Mouse (Mus musculus) hindbrain, postnatal 0 days (tissue): ENCODE measurements around the gene Elmo1. TPM values are rescaled to one million over a fixed set of nuclear protein-coding genes. Genes with fewer than 3 reads are reported as not detected.
A peak's percentile ranks its signal among the peaks of the same experiment; 100 is the strongest.

Experiments
- ATAC-seq: fragments of 200-750 bp; cut with Nextera tagmentation; 2 replicates; pipeline ENCODE4 v1.8.0; 2017; ENCODE audit warnings: mild to moderate bottlenecking, moderate TSS enrichment, moderate library complexity
- DNase-seq: peaks from one replicate; pipeline ENCODE4 v3.0.0-alpha.2; 2015; ENCODE audit warnings: low spot score
- H3K27ac ChIP-seq: fragments of 300-500 bp; sonication (generic); 2 replicates; pipeline ENCODE4 v1.5.1; 2014; ENCODE audit warnings: mild to moderate bottlenecking
- H3K27me3 ChIP-seq: fragments of 300-500 bp; sonication (generic); 2 replicates; pipeline ENCODE4 v1.6.1; 2014; ENCODE audit warnings: low read length, mixed read lengths; ENCODE audit not compliant: insufficient read depth
- H3K36me3 ChIP-seq: fragments of 300-500 bp; sonication (generic); 2 replicates; pipeline ENCODE4 v1.6.1; 2014; ENCODE audit warnings: low read length, mixed read lengths; ENCODE audit not compliant: insufficient read depth
- H3K4me1 ChIP-seq: fragments of 300-500 bp; sonication (generic); 2 replicates; pipeline ENCODE4 v1.6.1; 2014; ENCODE audit warnings: antibody characterized with exemption, low read length, mixed read lengths; ENCODE audit not compliant: insufficient read depth
- H3K4me2 ChIP-seq: fragments of 300-500 bp; sonication (generic); 2 replicates; pipeline ENCODE4 v1.6.1; 2014; ENCODE audit warnings: low read depth, mild to moderate bottlenecking, low read length, moderate library complexity, mixed read lengths
- H3K4me3 ChIP-seq: fragments of 300-500 bp; sonication (generic); 2 replicates; pipeline ENCODE4 v1.5.1; 2014; ENCODE audit warnings: low read length
- H3K9ac ChIP-seq: fragments of 300-500 bp; sonication (generic); replicated peaks from 2 replicates; pipeline ENCODE4 v1.6.1; 2014; ENCODE audit warnings: mild to moderate bottlenecking, low read length, moderate library complexity, mixed read lengths
- H3K9me3 ChIP-seq: fragments of 300-500 bp; sonication (generic); 2 replicates; pipeline ENCODE4 v1.6.1; 2016; ENCODE audit warnings: low read length, mixed read lengths
- CTCF ChIP-seq: IDR thresholded peaks from 2 replicates; pipeline ENCODE4 v1.5.1; 2016; ENCODE audit warnings: antibody characterized with exemption, control low read depth, low read depth
- WGBS: fragments of 180-500 bp; shearing (Covaris S2); extraction: QIAGEN DNeasy Blood & Tissue Kit; methylation state at CpG from one replicate; pipeline ENCODE4 v1.1.7; 2014; 5-methylcytosine and 5-hydroxymethylcytosine counted together
- polyA plus RNA-seq: library from polyadenylated mRNA; unstranded; fragments of >200 nt; fragmentation: Nextera tagmentation; extraction: Ambion mirVana; gene quantifications from 2 replicates; pipeline ENCODE4 v1.2.1, GENCODE M21; 2015
- total RNA-seq: library from RNA; depleted of rRNA; stranded (reverse); fragments of >200 nt; gene quantifications from 2 replicates; pipeline ENCODE4 v1.2.3, GENCODE M21; 2014

The Elmo1 gene
- total and polyA plus RNA-seq, 2 experiments from 2014 or later: 35.8 to 37.5 TPM

- Histone ChIP-seq H3K4me1 (no peaks in the 10 kb centered on the region), H3K4me2 (no peak overlapping the region), H3K36me3 (no peaks in the 10 kb centered on the region), H3K27ac (no peak overlapping the region), H3K27me3 (no peaks in the 10 kb centered on the region), H3K9ac (no peak overlapping the region), H3K4me3 (no peak overlapping the region), H3K9me3 (no peaks in the 10 kb centered on the region)
- ATAC-seq (no peak), DNase-seq (no peak)
- WGBS: 68% methylated on average over 4 of the region's 4 CpGs
- TF ChIP-seq CTCF: no peak
These were observed 244.9 kb downstream of the Elmo1 start for GRCm38 (mm10) chr13:20335051-20335888.

DNA sequence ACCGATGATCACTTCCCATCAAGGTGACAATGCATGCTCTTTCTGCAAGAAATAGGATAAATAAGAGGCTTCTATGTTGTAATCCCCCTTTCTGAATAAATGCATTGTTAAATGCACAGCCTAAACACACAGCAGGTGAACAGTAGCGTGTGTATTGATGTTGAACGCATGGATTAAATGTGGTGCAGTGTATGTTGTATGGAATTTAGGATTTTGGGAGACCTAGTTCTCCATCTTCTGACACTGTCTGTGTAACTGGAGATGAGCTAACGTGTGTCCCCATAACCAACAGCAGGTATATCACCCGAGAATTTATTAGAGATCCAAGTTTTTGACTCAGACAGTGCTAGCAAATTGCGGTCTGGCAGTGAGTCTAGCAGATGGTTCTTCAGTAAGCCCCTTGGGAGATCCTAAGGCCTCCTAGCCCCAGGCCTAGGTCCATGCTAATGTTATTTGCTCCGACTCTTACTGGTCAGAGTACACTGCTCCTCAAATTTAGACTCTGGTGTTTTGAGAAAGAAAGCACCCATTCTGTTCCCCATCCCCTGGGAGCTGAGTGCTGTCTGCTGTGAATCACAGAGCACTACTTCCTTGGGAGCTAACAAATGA is 245.6 kb downstream of the Elmo1 start:
- Histone ChIP-seq H3K9me3 (no peaks in the 10 kb centered on the region), H3K4me1 (no peaks in the 10 kb centered on the region), H3K27me3 (no peaks in the 10 kb centered on the region), H3K27ac (no peak overlapping the region), H3K36me3 (no peaks in the 10 kb centered on the region), H3K4me2 (no peak overlapping the region), H3K9ac (no peak overlapping the region), H3K4me3 (no peak overlapping the region)
- WGBS: 65% methylated on average over 7 of the region's 7 CpGs
- no peak for TF ChIP-seq CTCF
- DNase-seq (no peak), ATAC-seq (no peak)

DNA sequence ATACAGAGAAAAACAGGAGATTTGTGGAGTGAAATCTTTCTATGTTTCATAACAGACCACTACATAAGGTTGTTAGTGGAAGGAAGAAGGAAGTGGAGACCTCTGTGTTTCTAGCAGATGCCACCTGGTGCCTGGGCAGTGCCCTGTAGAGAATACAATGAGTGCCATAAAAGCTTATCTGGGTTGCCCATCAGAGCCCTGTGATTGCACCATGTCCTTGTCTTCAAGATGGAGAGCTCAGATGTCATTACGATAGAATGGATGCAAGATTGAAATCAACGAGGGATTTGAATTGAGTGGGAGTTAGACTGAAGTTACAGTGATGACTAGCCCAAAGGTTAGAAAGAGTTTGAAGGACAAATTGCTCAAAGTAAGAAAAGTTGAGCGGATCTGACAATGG is 252.5 kb downstream of the Elmo1 start:
- Histone ChIP-seq H3K27ac (no peak overlapping the region), H3K9me3 (no peaks in the 10 kb centered on the region), H3K4me3 (no peak overlapping the region), H3K4me1 (no peaks in the 10 kb centered on the region), H3K27me3 (no peaks in the 10 kb centered on the region), H3K9ac (no peak overlapping the region), H3K4me2 (no peak overlapping the region), H3K36me3 (no peaks in the 10 kb centered on the region)
- ATAC-seq: no peak
- no peak for DNase-seq
- WGBS: 92% methylated on average over 3 of the region's 3 CpGs
- no peak for TF ChIP-seq CTCF

DNA sequence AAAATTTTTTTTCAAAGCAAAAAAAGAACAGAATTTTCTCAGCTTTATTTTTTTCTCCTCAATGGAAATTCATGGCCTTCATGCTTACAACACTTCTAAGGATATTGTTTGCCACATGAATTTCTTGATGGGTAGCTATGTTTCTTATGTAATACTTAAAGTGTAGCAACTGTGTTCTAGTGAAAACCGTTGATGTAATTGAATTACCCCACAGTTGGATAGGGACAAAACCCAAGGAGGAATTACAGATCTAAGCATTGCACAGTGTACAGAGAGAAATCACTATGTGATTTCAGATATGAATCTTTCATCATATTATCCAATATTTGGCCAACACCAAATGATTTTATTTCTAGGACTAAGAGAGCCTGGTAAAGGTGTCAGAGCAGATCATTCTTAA is 259.4 kb downstream of the Elmo1 start:
- no peak for ATAC-seq
- Histone ChIP-seq H3K4me1 (no peaks in the 10 kb centered on the region; the same call in 1 of the 2 replicates), H3K9ac (no peak overlapping the region), H3K4me3 (no peak overlapping the region), H3K27me3 (no peaks in the 10 kb centered on the region), H3K9me3 (no peaks in the 10 kb centered on the region), H3K36me3 (no peaks in the 10 kb centered on the region), H3K4me2 (no peak overlapping the region), H3K27ac (no peak overlapping the region)
- no peak for DNase-seq
- 60% methylated on average over 1 of the region's 1 CpGs for WGBS
- TF ChIP-seq CTCF: no peak

DNA sequence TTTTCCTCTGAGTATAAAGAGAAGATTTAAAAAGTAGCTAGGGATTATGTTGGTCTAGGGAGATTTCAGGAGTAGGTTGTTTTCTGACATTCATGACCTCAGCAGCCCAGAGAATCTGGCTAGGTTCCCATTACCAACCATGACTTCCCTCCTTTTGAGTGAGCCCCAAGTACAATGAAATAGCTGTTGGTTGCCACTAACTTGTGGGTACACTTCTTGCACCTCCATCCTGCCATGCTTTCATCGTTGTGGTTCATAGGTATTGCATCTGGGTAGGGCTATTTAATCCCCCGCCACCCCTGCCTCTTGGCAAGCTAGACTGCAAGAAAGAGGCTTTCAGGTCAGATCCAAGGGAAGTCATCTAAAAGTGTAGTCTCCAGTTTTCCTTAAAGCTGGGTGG is 262.2 kb downstream of the Elmo1 start:
- Histone ChIP-seq H3K4me3 (no peak overlapping the region), H3K4me2 (no peak overlapping the region), H3K9me3 (no peaks in the 10 kb centered on the region), H3K4me1 (peaks cover 3% of the 10 kb centered on the region; the same call in 1 of the 2 replicates), H3K9ac (no peak overlapping the region), H3K27me3 (no peaks in the 10 kb centered on the region), H3K36me3 (no peaks in the 10 kb centered on the region), H3K27ac (no peak overlapping the region)
- no peak for DNase-seq
- no peak for ATAC-seq
- no peak for TF ChIP-seq CTCF
- WGBS: 92% methylated on average over 2 of the region's 2 CpGs

DNA sequence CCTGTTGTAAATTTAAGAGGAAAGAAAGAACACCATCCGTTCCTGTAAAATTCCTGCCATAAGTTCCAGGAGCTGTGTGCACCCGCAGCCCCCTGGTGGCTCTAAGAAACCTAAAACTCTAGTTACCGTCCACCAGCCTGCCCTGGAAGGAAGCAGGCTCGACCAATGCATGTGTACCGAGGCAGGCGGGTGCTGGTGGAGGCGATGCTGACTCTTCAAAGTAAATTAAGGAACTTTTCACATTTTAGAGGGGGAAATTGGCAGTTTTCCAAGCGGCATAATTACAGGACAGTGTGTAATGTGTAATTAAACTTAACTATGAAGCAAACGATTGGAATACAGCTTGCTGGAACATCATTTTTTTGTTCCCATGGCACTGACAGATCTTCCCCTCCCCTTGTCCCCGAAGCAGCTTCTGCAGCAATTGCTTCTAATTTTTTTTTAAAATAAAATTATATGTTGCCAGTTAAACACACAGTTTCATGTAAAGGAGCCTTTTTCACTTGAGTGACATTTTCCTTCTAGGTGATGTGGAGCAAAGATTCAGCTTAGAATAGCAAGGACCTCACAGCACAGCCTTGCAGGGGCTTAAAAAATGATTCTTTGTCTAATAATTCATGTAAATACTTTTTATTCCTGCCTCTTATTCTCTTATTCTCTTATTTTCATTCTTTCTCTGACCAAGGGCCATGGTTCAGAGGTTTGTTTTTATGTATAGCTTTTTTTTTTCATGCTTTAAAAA is 263.6 kb downstream of the Elmo1 start:
- no peaks in the 10 kb centered on the region for H3K36me3 ChIP-seq
- WGBS: 21% methylated on average over 10 of the region's 10 CpGs
- H3K27me3 ChIP-seq: no peaks in the 10 kb centered on the region
- peak overlapping the region; percentile 41; the same call in 1 of the 2 replicates for H3K27ac ChIP-seq
- H3K9me3 ChIP-seq: no peaks in the 10 kb centered on the region
- no peak overlapping the region for H3K4me3 ChIP-seq
- TF ChIP-seq CTCF: peak; percentile 47
- H3K4me1 ChIP-seq: peaks cover 3% of the 10 kb centered on the region; the same call in 1 of the 2 replicates
- ATAC-seq (peak; percentile 33; the same call in 1 of the 2 replicates), DNase-seq (peak; percentile 66)
- H3K4me2 ChIP-seq: no peak overlapping the region; the same call in 1 of the 2 replicates
- H3K9ac ChIP-seq: no peak overlapping the region
